Mouse (Mus musculus) gastrocnemius, postnatal 25 days (tissue): ENCODE measurements at regions not wholly inside any gene's neighbourhood (a gene's known extent, or its start where the extent isn't known, plus 50 kb on each side); places are given as distances from the start of the nearest gene placed in this dataset.
"Not testable (repeated sequence)": the region's sequence is repeated elsewhere in the genome, so short reads cannot be mapped to it uniquely, and the experiment has no call there.

Experiments
- DNase-seq: peaks from one replicate; pipeline ENCODE4 v3.0.0; 2022

GRCm38 (mm10) chr14:52992106-52992760 lies 496.7 kb upstream of the Olfr1507 start:
- DNase-seq = not testable (repeated sequence)

- not testable (repeated sequence) for DNase-seq
Measured at GRCm38 (mm10) chr14:52991328-52991665, 495.7 kb upstream of the Olfr1507 start.

- DNase-seq = not testable (repeated sequence)
Measured at GRCm38 (mm10) chr14:52990569-52991327, 495.2 kb upstream of the Olfr1507 start.

GRCm38 (mm10) chr14:52989940-52990339 lies 494.4 kb upstream of the Olfr1507 start:
- DNase-seq = not testable (repeated sequence)

- DNase-seq = not testable (repeated sequence)
Measured at GRCm38 (mm10) chr14:52988563-52988962, 493.0 kb upstream of the Olfr1507 start.

- not testable (repeated sequence) for DNase-seq
Measured at GRCm38 (mm10) chr14:52972207-52973003, 476.9 kb upstream of the Olfr1507 start.

- DNase-seq = not testable (repeated sequence)
Measured at GRCm38 (mm10) chr14:52962110-52962509, 466.6 kb upstream of the Olfr1507 start.

GRCm38 (mm10) chr14:52956515-52956914 lies 461.0 kb upstream of the Olfr1507 start:
- not testable (repeated sequence) for DNase-seq

GRCm38 (mm10) chr14:52944925-52945324 lies 449.4 kb upstream of the Olfr1507 start:
- DNase-seq = not testable (repeated sequence)

- DNase-seq = not testable (repeated sequence)
Measured at GRCm38 (mm10) chr14:52942438-52942837, 446.9 kb upstream of the Olfr1507 start.

GRCm38 (mm10) chr14:52941747-52942146 lies 446.2 kb upstream of the Olfr1507 start:
- DNase-seq = not testable (repeated sequence)

GRCm38 (mm10) chr14:52920138-52920537 lies 424.6 kb upstream of the Olfr1507 start:
- not testable (repeated sequence) for DNase-seq

GRCm38 (mm10) chr14:52913814-52914213 lies 418.3 kb upstream of the Olfr1507 start:
- not testable (repeated sequence) for DNase-seq

GRCm38 (mm10) chr14:52899629-52900028 lies 404.1 kb upstream of the Olfr1507 start:
- not testable (repeated sequence) for DNase-seq

GRCm38 (mm10) chr14:52898310-52898709 lies 402.8 kb upstream of the Olfr1507 start:
- not testable (repeated sequence) for DNase-seq

GRCm38 (mm10) chr14:52879978-52880377 lies 384.4 kb upstream of the Olfr1507 start:
- DNase-seq = not testable (repeated sequence)

GRCm38 (mm10) chr14:52863841-52864240 lies 368.3 kb upstream of the Olfr1507 start:
- not testable (repeated sequence) for DNase-seq

GRCm38 (mm10) chr14:52863107-52863506 lies 367.6 kb upstream of the Olfr1507 start:
- DNase-seq = not testable (repeated sequence)

- not testable (repeated sequence) for DNase-seq
Measured at GRCm38 (mm10) chr14:52862491-52862890, 366.9 kb upstream of the Olfr1507 start.

- not testable (repeated sequence) for DNase-seq
Measured at GRCm38 (mm10) chr14:52855339-52855738, 359.8 kb upstream of the Olfr1507 start.

GRCm38 (mm10) chr14:52853598-52853997 lies 358.0 kb upstream of the Olfr1507 start:
- DNase-seq = not testable (repeated sequence)

GRCm38 (mm10) chr14:52847970-52848369 lies 352.4 kb upstream of the Olfr1507 start:
- not testable (repeated sequence) for DNase-seq
